Mouse (Mus musculus) gastrocnemius, adult 2 months (tissue): ENCODE results near the gene Kars. TPM values are rescaled to one million over a fixed set of nuclear protein-coding genes. Genes with fewer than 3 reads are reported as not detected.
A peak's percentile ranks its signal among the peaks of the same experiment; 100 is the strongest.

Experiments used
- DNase-seq: peaks from one replicate; pipeline ENCODE4 v3.0.0; 2022
- H3K27ac ChIP-seq: fragments of 200-600 bp; 2 replicates; pipeline ENCODE4 v1.8.1; 2022; ENCODE audit warnings: mild to moderate bottlenecking
- H3K4me3 ChIP-seq: fragments of 200-600 bp; 2 replicates; pipeline ENCODE4 v1.8.1; 2022; ENCODE audit warnings: mild to moderate bottlenecking, moderate library complexity
- CTCF ChIP-seq: fragments of 200-600 bp; IDR thresholded peaks from 2 replicates; pipeline ENCODE4 v1.8.1; 2022; ENCODE audit warnings: antibody characterized with exemption, mild to moderate bottlenecking, moderate library complexity
- intact Hi-C: fragments of 180-260 bp; cut with DNase I; formaldehyde crosslinking; loops from one replicate; pipeline ENCODE4 v1.15.1; 2025
- total RNA-seq, 2 experiments: library from RNA; stranded (reverse); gene quantifications; 2 replicates each; pipeline ENCODE4 v1.2.3; 2021

Kars gene
- total RNA-seq, 2 experiments from 2014 or later: 124 to 125 TPM

- TF ChIP-seq CTCF: no peak
- Histone ChIP-seq H3K27ac (no peak overlapping the region), H3K4me3 (no peak overlapping the region)
- intact Hi-C loops: no loop called here
- no peak for DNase-seq
Measured at GRCm38 (mm10) chr8:111975706-111976105, 35.4 kb downstream of the Kars start.

- no peak overlapping the region for H3K4me3 ChIP-seq
- no peak for TF ChIP-seq CTCF
- no peak overlapping the region for H3K27ac ChIP-seq
- intact Hi-C loops: no loop called here
- DNase-seq: no peak
Measured at GRCm38 (mm10) chr8:111974138-111974537, 37.0 kb downstream of the Kars start.

GRCm38 (mm10) chr8:111968991-111969390 lies 42.1 kb downstream of the Kars start:
- no peak overlapping the region for H3K27ac ChIP-seq
- no peak overlapping the region for H3K4me3 ChIP-seq
- intact Hi-C loops: no loop called here
- no peak for DNase-seq
- no peak for TF ChIP-seq CTCF

- no peak overlapping the region for H3K27ac ChIP-seq
- no peak for TF ChIP-seq CTCF
- no peak for DNase-seq
- H3K4me3 ChIP-seq: no peak overlapping the region
- intact Hi-C loops: no loop called here
Measured at GRCm38 (mm10) chr8:111968541-111968940, 42.6 kb downstream of the Kars start.

- intact Hi-C loops: no loop called here
- no peak for TF ChIP-seq CTCF
Measured at GRCm38 (mm10) chr8:111967246-111967870, 43.8 kb downstream of the Kars start.

GRCm38 (mm10) chr8:111964849-111965561 lies 46.1 kb downstream of the Kars start:
- H3K4me3 ChIP-seq: no peak overlapping the region
- DNase-seq: no peak
- no peak overlapping the region for H3K27ac ChIP-seq
- intact Hi-C loops: no loop called here
- TF ChIP-seq CTCF: no peak

More at GRCm38 (mm10) chr8:111967246-111967870, 43.8 kb downstream of the Kars start:
- no peak for DNase-seq
- Histone ChIP-seq H3K4me3 (no peak overlapping the region), H3K27ac (no peak overlapping the region)

- H3K27ac ChIP-seq: peak overlapping the region; percentile 24; the same call in 1 of the 2 replicates
- H3K4me3 ChIP-seq: no peak overlapping the region
- intact Hi-C loops: no loop called here
Measured at GRCm38 (mm10) chr8:111964351-111964750, 46.8 kb downstream of the Kars start.

GRCm38 (mm10) chr8:111963546-111963945 lies 47.6 kb downstream of the Kars start:
- Histone ChIP-seq H3K4me3 (no peak overlapping the region), H3K27ac (no peak overlapping the region)
- intact Hi-C loops: no loop called here
- TF ChIP-seq CTCF: no peak
- DNase-seq: no peak

More at GRCm38 (mm10) chr8:111964351-111964750, 46.8 kb downstream of the Kars start:
- no peak for DNase-seq
- TF ChIP-seq CTCF: no peak

GRCm38 (mm10) chr8:111963091-111963490 lies 48.0 kb downstream of the Kars start:
- intact Hi-C loops: no loop called here
- H3K27ac ChIP-seq: no peak overlapping the region
- no peak overlapping the region for H3K4me3 ChIP-seq
- no peak for DNase-seq
- no peak for TF ChIP-seq CTCF

GRCm38 (mm10) chr8:111962589-111962988 lies 48.5 kb downstream of the Kars start:
- no peak overlapping the region for H3K27ac ChIP-seq

GRCm38 (mm10) chr8:111961330-111961729 lies 49.8 kb downstream of the Kars start:
- DNase-seq: no peak
- no peak for TF ChIP-seq CTCF
- intact Hi-C loops: no loop called here
- H3K4me3 ChIP-seq: no peak overlapping the region
- H3K27ac ChIP-seq: no peak overlapping the region

More at GRCm38 (mm10) chr8:111962589-111962988, 48.5 kb downstream of the Kars start:
- DNase-seq: no peak
- H3K4me3 ChIP-seq: no peak overlapping the region
- intact Hi-C loops: no loop called here
- TF ChIP-seq CTCF: no peak

- Histone ChIP-seq H3K4me3 (no peak overlapping the region), H3K27ac (no peak overlapping the region)
- no peak for DNase-seq
- TF ChIP-seq CTCF: no peak
- intact Hi-C loops: no loop called here
Measured at GRCm38 (mm10) chr8:111960591-111961321, 50.4 kb downstream of the Kars start.

GRCm38 (mm10) chr8:111957231-111957630 lies 53.9 kb downstream of the Kars start:
- TF ChIP-seq CTCF: no peak
- H3K4me3 ChIP-seq: no peak overlapping the region
- no peak for DNase-seq
- no peak overlapping the region for H3K27ac ChIP-seq
- intact Hi-C loops: no loop called here
